10 mouse cellular contexts compared by ENCODE assay signal in the genomic region with DNA sequence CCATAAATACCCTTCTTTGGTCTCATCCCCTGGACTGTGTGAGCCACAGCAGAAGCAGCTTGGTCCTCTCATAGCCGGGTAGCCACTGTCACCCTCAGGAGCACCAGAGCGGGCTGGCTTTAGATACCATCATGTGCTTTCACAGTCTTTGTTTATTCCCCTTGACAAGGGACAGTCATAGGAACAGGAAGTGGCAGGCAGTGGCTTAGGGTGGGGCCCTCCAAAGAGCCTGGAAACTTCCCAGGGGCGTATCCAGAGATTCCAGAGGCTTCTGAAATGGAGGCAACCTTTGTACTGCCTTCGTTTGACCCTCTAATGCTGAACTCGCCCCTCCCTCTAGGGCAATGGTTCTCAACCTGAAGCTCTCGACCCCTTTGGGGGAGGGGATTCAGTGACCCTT.
DNase-seq lines count a peak whose midpoint lies in the region; ATAC-seq lines count a peak whose summit lies in the region.
"Had no signal": no experiment of that assay in that cellular context is flagged by ENCODE, and none has a peak within 500 bp of the region (broad histone marks: within the 10 kb centered on the region; RNA-seq: fewer than 3 reads in every experiment).

No protein-coding gene starts in this region.

- H3K4me2 ChIP-seq in midbrain, embryonic 15.5 days = no peak overlapping the region
- H3K4me2 ChIP-seq in stomach, embryonic 15.5 days = no peak overlapping the region; the same call in 1 of the 2 replicates
- H3K4me2 ChIP-seq: embryonic facial prominence, embryonic 12.5 days; hindbrain, embryonic 15.5 days had no signal

- peaks cover 19% of the 10 kb centered on the region for H3K4me1 ChIP-seq in midbrain, embryonic 10.5 days
- peaks cover 8% of the 10 kb centered on the region for H3K4me1 ChIP-seq in midbrain, embryonic 15.5 days
- peaks cover 35% of the 10 kb centered on the region for H3K4me1 ChIP-seq in stomach, embryonic 15.5 days

- no peak for DNase-seq in midbrain, embryonic 10.5 days (ENCODE audit: low spot score)
- peak; percentile 51 for DNase-seq in gastrocnemius, postnatal 25 days
- DNase-seq in kidney, postnatal 25 days = peak; percentile 59 to 72
- no peak for DNase-seq in cerebellum, postnatal 10 days
- no peak for DNase-seq in frontal cortex, postnatal 25 days (ENCODE audit: low spot score in 2 of 2)
- no peak for DNase-seq in retina, postnatal 1 day

- peak overlapping the region; percentile 6; the same call in 1 of the 2 replicates for H3K27ac ChIP-seq in midbrain, embryonic 10.5 days (replicated peaks)
- H3K27ac ChIP-seq in midbrain, embryonic 15.5 days = no peak overlapping the region
- peak overlapping the region; percentile 27; the same call in 1 of the 2 replicates for H3K27ac ChIP-seq in stomach, embryonic 15.5 days
- H3K27ac ChIP-seq: embryonic facial prominence, embryonic 12.5 days; hindbrain, embryonic 15.5 days had no signal

- no peak overlapping the region for H3K9ac ChIP-seq in midbrain, embryonic 15.5 days
- no peak overlapping the region for H3K9ac ChIP-seq in stomach, embryonic 15.5 days
- H3K9ac ChIP-seq: embryonic facial prominence, embryonic 12.5 days; hindbrain, embryonic 15.5 days had no signal

- 80% methylated on average over 6 of the region's 6 CpGs for WGBS in midbrain, embryonic 10.5 days
- 72% methylated on average over 6 of the region's 6 CpGs for WGBS in midbrain, embryonic 15.5 days
- WGBS in stomach, embryonic 15.5 days = 52% methylated on average over 6 of the region's 6 CpGs

- ATAC-seq in midbrain, embryonic 15.5 days (replicated peaks) = no peak
- ATAC-seq in stomach, embryonic 15.5 days (ENCODE audit: insufficient read depth, low FRiP score, low read depth) = no peak

- no peaks in the 10 kb centered on the region for H3K36me3 ChIP-seq in midbrain, embryonic 10.5 days
- no peaks in the 10 kb centered on the region for H3K36me3 ChIP-seq in midbrain, embryonic 15.5 days (replicated peaks)
- no peaks in the 10 kb centered on the region for H3K36me3 ChIP-seq in stomach, embryonic 15.5 days
- H3K36me3 ChIP-seq: embryonic facial prominence, embryonic 12.5 days; hindbrain, embryonic 15.5 days had no signal

- peaks cover 5% of the 10 kb centered on the region; the same call in 1 of the 2 replicates for H3K27me3 ChIP-seq in midbrain, embryonic 10.5 days (ENCODE audit: low read depth, poor library complexity, severe bottlenecking)
- H3K27me3 ChIP-seq in midbrain, embryonic 15.5 days (replicated peaks) = no peaks in the 10 kb centered on the region
- no peaks in the 10 kb centered on the region for H3K27me3 ChIP-seq in stomach, embryonic 15.5 days (replicated peaks)
- H3K27me3 ChIP-seq: embryonic facial prominence, embryonic 12.5 days; hindbrain, embryonic 15.5 days had no signal

- no peaks in the 10 kb centered on the region for H3K9me3 ChIP-seq in midbrain, embryonic 10.5 days (replicated peaks)
- H3K9me3 ChIP-seq in midbrain, embryonic 15.5 days = no peaks in the 10 kb centered on the region
- H3K9me3 ChIP-seq in stomach, embryonic 15.5 days = no peaks in the 10 kb centered on the region
- H3K9me3 ChIP-seq: embryonic facial prominence, embryonic 12.5 days; hindbrain, embryonic 15.5 days had no signal

- no peak overlapping the region for H3K4me3 ChIP-seq in midbrain, embryonic 10.5 days
- no peak overlapping the region for H3K4me3 ChIP-seq in midbrain, embryonic 15.5 days
- H3K4me3 ChIP-seq in stomach, embryonic 15.5 days (replicated peaks) = no peak overlapping the region
- H3K4me3 ChIP-seq: embryonic facial prominence, embryonic 12.5 days; hindbrain, embryonic 15.5 days had no signal

Comparison
In these comparisons a context has a peak if more than half of its experiments do, and no peak if none do; other contexts are left out.
1. DNase-seq: peak in gastrocnemius, postnatal 25 days (single experiment) and kidney, postnatal 25 days (2 of 2); none in midbrain, embryonic 10.5 days (single experiment), cerebellum, postnatal 10 days (0 of 2), frontal cortex, postnatal 25 days (0 of 2) and retina, postnatal 1 day (single experiment).